Mouse (Mus musculus): ENCODE results near the gene Ccnf.

DNA sequence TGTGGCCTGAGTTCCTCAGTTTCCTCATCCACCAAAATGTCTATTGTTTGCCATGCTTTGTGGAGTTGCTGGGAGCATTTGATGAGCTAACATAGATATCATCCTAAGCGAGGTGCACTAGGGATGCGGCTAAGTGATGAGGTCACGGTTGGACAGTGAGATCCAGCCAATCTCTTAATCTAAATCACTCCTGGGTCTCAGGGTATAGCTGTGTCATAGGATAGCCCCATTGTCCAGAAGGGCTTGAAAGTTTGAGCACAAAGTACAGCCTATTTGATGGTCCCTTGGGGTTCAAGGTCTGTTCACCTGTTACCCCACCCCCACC lies 41.4 kb downstream of the Ccnf start:
- no peak for TF ChIP-seq POLR2A (IDR thresholded peaks at IDR 0.05; ENCODE audit: insufficient read depth, low read depth, low read length)
- no peak for TF ChIP-seq CTCF (IDR thresholded peaks at IDR 0.05; ENCODE audit: insufficient read depth, low read depth, low read length)
